Comparison of ENCODE assay signal across 17 mouse cellular contexts in the genomic region with DNA sequence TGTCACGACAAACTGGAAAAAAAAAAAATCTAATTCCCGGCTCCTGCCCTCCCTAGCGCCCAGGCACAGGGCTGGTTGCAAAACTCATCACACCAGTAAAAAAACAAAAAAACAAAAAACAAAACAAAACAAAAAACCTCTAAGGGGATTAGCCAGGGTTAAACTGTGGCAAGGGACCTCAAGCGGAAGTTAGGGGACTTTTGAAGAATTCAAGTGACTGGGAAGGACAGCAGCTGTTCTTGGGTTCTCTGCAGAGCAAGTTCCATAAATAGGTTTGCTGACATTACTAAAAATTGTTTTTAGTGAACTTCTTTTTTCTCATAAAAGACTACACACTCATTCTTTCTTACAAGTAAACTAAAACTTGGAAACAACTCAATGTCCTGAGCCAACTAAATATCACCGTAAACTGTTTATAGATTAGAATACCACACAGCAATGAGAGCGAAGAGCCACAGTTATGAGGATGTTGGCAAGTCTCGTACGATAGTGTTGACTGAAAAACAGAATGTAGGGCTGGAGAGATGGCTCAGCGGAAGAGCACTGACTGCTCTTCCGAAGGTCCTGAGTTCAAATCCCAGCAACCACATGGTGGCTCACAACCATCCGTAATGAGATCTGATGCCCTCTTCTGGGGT. TPM values are rescaled to one million over a fixed set of nuclear protein-coding genes. Genes with fewer than 3 reads are reported as not detected.
DNase-seq lines count a peak whose midpoint lies in the region; ATAC-seq and TF ChIP-seq lines count a peak whose summit lies in the region.
"Had no signal": no experiment of that assay in that cellular context is flagged by ENCODE, and none has a peak within 500 bp of the region (broad histone marks: within the 10 kb centered on the region; RNA-seq: fewer than 3 reads in every experiment).

No protein-coding gene starts in this region.

- TF ChIP-seq CTCF in CH12.LX (conservative IDR thresholded peaks at IDR 0.05 in 1 of 2, IDR thresholded peaks at IDR 0.05 in 1 of 2; ENCODE audit: low read depth in 2 of 2, low read length in 2 of 2) = no peak
- TF ChIP-seq CTCF in bone marrow macrophage, adult 2 months (IDR thresholded peaks at IDR 0.05; ENCODE audit: low read depth, low read length) = no peak

- no peak for TF ChIP-seq POLR2A in CH12.LX (IDR thresholded peaks at IDR 0.05; ENCODE audit: low read depth, low read length)
- no peak for TF ChIP-seq POLR2A in bone marrow macrophage, adult 2 months (IDR thresholded peaks at IDR 0.05; ENCODE audit: borderline replicate concordance, low read depth, low read length)

- peak overlapping the region; percentile 58; the same call in 1 of the 2 replicates for H3K27ac ChIP-seq in kidney, embryonic 15.5 days
- H3K27ac ChIP-seq in CH12.LX (ENCODE audit: insufficient read depth, low read depth) = no peak overlapping the region
- peak overlapping the region; percentile 91 for H3K27ac ChIP-seq in bone marrow macrophage, adult 2 months (ENCODE audit: insufficient read depth, low read depth, low read length)
- H3K27ac ChIP-seq in midbrain, embryonic 11.5 days (ENCODE audit: low read depth, low read length) = no peak overlapping the region
- H3K27ac ChIP-seq: forebrain, embryonic 15.5 days; hindbrain, embryonic 13.5 days; liver, embryonic 14.5 days had no signal

- H3K4me3 ChIP-seq in kidney, embryonic 15.5 days (replicated peaks) = no peak overlapping the region
- H3K4me3 ChIP-seq in CH12.LX (replicated peaks in 1 of 3; ENCODE audit: low read depth in 2 of 3, low read length in 2 of 3, poor library complexity in 1 of 3) = no peak overlapping the region
- no peak overlapping the region for H3K4me3 ChIP-seq in bone marrow macrophage, adult 2 months (ENCODE audit: insufficient read depth, low read length)
- no peak overlapping the region for H3K4me3 ChIP-seq in midbrain, embryonic 11.5 days (ENCODE audit: low read depth, low read length)
- H3K4me3 ChIP-seq: forebrain, embryonic 15.5 days; hindbrain, embryonic 13.5 days had no signal

- no peaks in the 10 kb centered on the region for H3K79me2 ChIP-seq in CH12.LX (replicated peaks; ENCODE audit: control insufficient read depth, extremely low read depth, insufficient read depth, poor library complexity, severe bottlenecking)

- H3K4me2 ChIP-seq in kidney, embryonic 15.5 days = no peak overlapping the region
- H3K4me2 ChIP-seq in CH12.LX (ENCODE audit: insufficient read depth, low read depth, poor library complexity, severe bottlenecking) = no peak overlapping the region
- no peak overlapping the region for H3K4me2 ChIP-seq in midbrain, embryonic 11.5 days
- H3K4me2 ChIP-seq: forebrain, embryonic 15.5 days; hindbrain, embryonic 13.5 days had no signal

- in situ Hi-C loops in CH12.LX (cut with MboI; ENCODE audit: low pct_ligation_motif_present, low pct_unique_long_range_greater_than_20kb, low sequenced_read_pairs) = no loop called here

- no peaks in the 10 kb centered on the region for H3K9me3 ChIP-seq in kidney, embryonic 15.5 days (replicated peaks)
- peaks cover 7% of the 10 kb centered on the region for H3K9me3 ChIP-seq in CH12.LX (replicated peaks; ENCODE audit: low read length)
- no peaks in the 10 kb centered on the region for H3K9me3 ChIP-seq in midbrain, embryonic 11.5 days (ENCODE audit: control insufficient read depth, low read length)
- H3K9me3 ChIP-seq: forebrain, embryonic 15.5 days; hindbrain, embryonic 13.5 days had no signal

- 0 out of 2 replicates have a peak, but pooled peaks cover 6% of the 10 kb centered on the region for H3K4me1 ChIP-seq in kidney, embryonic 15.5 days
- peaks cover 20 to 56% of the 10 kb centered on the region in 2 experiments for H3K4me1 ChIP-seq in CH12.LX (ENCODE audit: control insufficient read depth in 1 of 2, insufficient read depth in 2 of 2)
- peaks cover 40% of the 10 kb centered on the region for H3K4me1 ChIP-seq in bone marrow macrophage, adult 2 months (ENCODE audit: control insufficient read depth, insufficient read depth, low read length)
- H3K4me1 ChIP-seq in midbrain, embryonic 11.5 days (ENCODE audit: control insufficient read depth, insufficient read depth, low read length) = no peaks in the 10 kb centered on the region
- H3K4me1 ChIP-seq: forebrain, embryonic 15.5 days; hindbrain, embryonic 13.5 days had no signal

- ATAC-seq in kidney, embryonic 15.5 days (replicated peaks; ENCODE audit: low FRiP score) = no peak
- no peak for ATAC-seq in midbrain, embryonic 11.5 days (ENCODE audit: low FRiP score)
- ATAC-seq: CD4-positive, CD25-positive, alpha-beta regulatory T cell, adult 4 months; forebrain, embryonic 15.5 days; midbrain, embryonic 16.5 days had no signal

- WGBS in kidney, embryonic 15.5 days = 83% methylated on average over 11 of the region's 11 CpGs
- WGBS in midbrain, embryonic 11.5 days = 87% methylated on average over 11 of the region's 11 CpGs

- DNase-seq in kidney, postnatal 25 days = no peak
- DNase-seq in CH12.LX (ENCODE audit: extremely low read depth) = no peak
- peak; percentile 58 for DNase-seq in lung, postnatal 25 days (ENCODE audit: low spot score)
- DNase-seq in right cerebral cortex, postnatal 25 days = no peak
- no peak for DNase-seq in midbrain, embryonic 11.5 days (ENCODE audit: low spot score, missing footprints)
- DNase-seq: adrenal gland, adult 2 months; cerebellum, postnatal 25 days; kidney, adult 8-10 months; thymus, adult 2 months had no signal

- TF ChIP-seq EP300 in CH12.LX (IDR thresholded peaks at IDR 0.05; ENCODE audit: low read length) = no peak

- H3K36me3 ChIP-seq in kidney, embryonic 15.5 days = no peaks in the 10 kb centered on the region
- H3K36me3 ChIP-seq in CH12.LX (replicated peaks in 1 of 2; ENCODE audit: control insufficient read depth in 1 of 2, insufficient read depth in 1 of 2, low read length in 1 of 2) = peaks cover 0 to 5% of the 10 kb centered on the region in 2 experiments
- H3K36me3 ChIP-seq in midbrain, embryonic 11.5 days (ENCODE audit: control insufficient read depth, insufficient read depth, low read length) = no peaks in the 10 kb centered on the region
- H3K36me3 ChIP-seq: forebrain, embryonic 15.5 days; hindbrain, embryonic 13.5 days had no signal

- H3K9ac ChIP-seq in kidney, embryonic 15.5 days = no peak overlapping the region
- H3K9ac ChIP-seq in CH12.LX (ENCODE audit: insufficient read depth, low read depth) = no peak overlapping the region
- H3K9ac ChIP-seq in midbrain, embryonic 11.5 days (ENCODE audit: low read length) = no peak overlapping the region
- H3K9ac ChIP-seq: forebrain, embryonic 15.5 days; hindbrain, embryonic 13.5 days; liver, embryonic 14.5 days had no signal

- H3K27me3 ChIP-seq in kidney, embryonic 15.5 days = no peaks in the 10 kb centered on the region
- no peaks in the 10 kb centered on the region for H3K27me3 ChIP-seq in CH12.LX (replicated peaks)
- no peaks in the 10 kb centered on the region for H3K27me3 ChIP-seq in midbrain, embryonic 11.5 days (ENCODE audit: control insufficient read depth, insufficient read depth, low read length)
- H3K27me3 ChIP-seq: forebrain, embryonic 15.5 days; hindbrain, embryonic 13.5 days had no signal

- dilution Hi-C loops in CH12.LX (cut with MboI; ENCODE audit: extremely low pct_ligation_motif_present, extremely low pct_unique_long_range_greater_than_20kb, low sequenced_read_pairs) = no loop called here

- no peak for TF ChIP-seq RAD21 in CH12.LX (IDR thresholded peaks at IDR 0.05; ENCODE audit: low read depth, low read length)

TF ChIP-seq in CH12.LX, 34 proteins besides CTCF, POLR2A, EP300 and RAD21 (continues in another document):
- TF ChIP-seq MAX (IDR thresholded peaks at IDR 0.05; ENCODE audit: low read length) (no peak), USF1 (IDR thresholded peaks at IDR 0.05; ENCODE audit: low read depth, low read length) (no peak), ELF1 (IDR thresholded peaks at IDR 0.05; ENCODE audit: low read depth, low read length) (no peak; the same call in 1 of the 2 replicates), RCOR1 (conservative IDR thresholded peaks at IDR 0.05; ENCODE audit: low read depth, low read length) (no peak), HCFC1 (IDR thresholded peaks at IDR 0.05; ENCODE audit: low read depth, low read length) (no peak), CHD1 (IDR thresholded peaks at IDR 0.05; ENCODE audit: low read depth, low read length) (no peak), POLR2AphosphoS2 (IDR thresholded peaks at IDR 0.05; ENCODE audit: low read depth, low read length) (no peak), MXI1 (IDR thresholded peaks at IDR 0.05; ENCODE audit: low read depth, low read length) (no peak), ZNF384 (IDR thresholded peaks at IDR 0.05; ENCODE audit: low read depth, low read length) (peak; percentile 7; the same call in 1 of the 2 replicates), ZKSCAN1 (IDR thresholded peaks at IDR 0.05; ENCODE audit: borderline replicate concordance, low read depth, low read length) (no peak), JUND (conservative IDR thresholded peaks at IDR 0.05; ENCODE audit: low read depth, low read length) (no peak), NRF1 (IDR thresholded peaks at IDR 0.05; ENCODE audit: low read depth, low read length) (no peak), ZMIZ1 (IDR thresholded peaks at IDR 0.05; ENCODE audit: low read depth, low read length) (no peak), MYC (IDR thresholded peaks at IDR 0.05; ENCODE audit: low read depth, low read length) (no peak), BHLHE40 (IDR thresholded peaks at IDR 0.05; ENCODE audit: low read depth, low read length) (0 out of 2 replicates have a peak, but pooled peaks have one; percentile 9), E2F4 (IDR thresholded peaks at IDR 0.05; ENCODE audit: insufficient replicate concordance, low read depth, low read length) (no peak), SIN3A (IDR thresholded peaks at IDR 0.05; ENCODE audit: low read length) (no peak), USF2 (conservative IDR thresholded peaks at IDR 0.05; ENCODE audit: low read depth, low read length) (no peak)

RNA-seq across cellular contexts. Expression of gene Gpr157, which starts 6.7 kb away (rescaled TPM):
- polyA plus RNA-seq in kidney, embryonic 15.5 days (2015; fragmentation: Nextera tagmentation; extraction: Ambion mirVana) = 0.51 and 0.53 TPM in 2 replicates
- total RNA-seq in CH12.LX (2012; rRNA removed) (1.3 and 2.8 TPM in 2 replicates), CH12.LX (2014; rRNA removed) (2.3 and 2.6 TPM in 2 replicates)
- polyA plus RNA-seq in CH12.LX (2012; ENCODE audit: insufficient read length, low read depth) = 3.1 and 3.5 TPM in 2 replicates
- polyA plus RNA-seq in bone marrow macrophage, adult 2 months (2012; ENCODE audit: insufficient read depth, insufficient read length, missing spikeins) = 4.8 and 5.1 TPM in 2 replicates
- polyA plus RNA-seq in midbrain, embryonic 11.5 days (2014; fragmentation: Nextera tagmentation; extraction: Ambion mirVana) = 0.10 and 0.15 TPM in 2 replicates

RNA-seq across cellular contexts. Expression of gene Slc2a5, which starts 38.6 kb away (rescaled TPM):
- 1.6 and 2.7 TPM in 2 replicates for polyA plus RNA-seq in kidney, embryonic 15.5 days (2015; fragmentation: Nextera tagmentation; extraction: Ambion mirVana)
- 0.38 and 1.4 TPM in 2 replicates for total RNA-seq in CH12.LX (2012; rRNA removed)
- total RNA-seq in CH12.LX (2014; rRNA removed) = 0.70 and 0.81 TPM in 2 replicates
- 1.1 and 1.5 TPM in 2 replicates for polyA plus RNA-seq in CH12.LX (2012; ENCODE audit: insufficient read length, low read depth)
- 0.43 TPM in 1 of 2 replicates, not detected in the other for polyA plus RNA-seq in bone marrow macrophage, adult 2 months (2012; ENCODE audit: insufficient read depth, insufficient read length, missing spikeins)
- polyA plus RNA-seq in midbrain, embryonic 11.5 days (2014; fragmentation: Nextera tagmentation; extraction: Ambion mirVana) = 1.1 and 1.6 TPM in 2 replicates
- total RNA-seq: granulocyte monocyte progenitor cell, adult 5-6 weeks had no signal
- polyA plus RNA-seq: CD4-positive, CD25-positive, alpha-beta regulatory T cell, adult 4 months had no signal

Comparison
In these comparisons a context has a peak if more than half of its experiments do, and no peak if none do; other contexts are left out.
1. H3K27ac ChIP-seq: peak in kidney, embryonic 15.5 days (single experiment) and bone marrow macrophage, adult 2 months (single experiment); none in CH12.LX (single experiment) and midbrain, embryonic 11.5 days (single experiment).